Mouse (Mus musculus): Measurements from ENCODE around the gene Trmt1.

Gene Trmt1

GRCm38 (mm10) chr8:84731371-84732177 is 45.5 kb downstream of the Trmt1 start:
- ATAC-seq (ENCODE audit: low TSS enrichment), result no peak

- peak; percentile 32 for ATAC-seq (ENCODE audit: low TSS enrichment)
Observed at GRCm38 (mm10) chr8:84732545-84732944, 46.4 kb downstream of the Trmt1 start.

GRCm38 (mm10) chr8:84732996-84733395 is 46.9 kb downstream of the Trmt1 start:
- no peak for ATAC-seq (ENCODE audit: low TSS enrichment)

GRCm38 (mm10) chr8:84733959-84734358 is 47.9 kb downstream of the Trmt1 start:
- no peak for ATAC-seq (ENCODE audit: low TSS enrichment)

- ATAC-seq (ENCODE audit: low TSS enrichment), result no peak
Observed at GRCm38 (mm10) chr8:84734680-84735079, 48.6 kb downstream of the Trmt1 start.

GRCm38 (mm10) chr8:84735597-84735996 is 49.5 kb downstream of the Trmt1 start:
- ATAC-seq (ENCODE audit: low TSS enrichment), result no peak

- ATAC-seq (ENCODE audit: low TSS enrichment), result no peak
Observed at GRCm38 (mm10) chr8:84736521-84736920, 50.4 kb downstream of the Trmt1 start.

GRCm38 (mm10) chr8:84737608-84738007 is 51.5 kb downstream of the Trmt1 start:
- peak; percentile 16; the same call in 1 of the 2 replicates for ATAC-seq (ENCODE audit: low TSS enrichment)

GRCm38 (mm10) chr8:84738266-84738665 is 52.2 kb downstream of the Trmt1 start:
- ATAC-seq (ENCODE audit: low TSS enrichment), result no peak

- ATAC-seq (ENCODE audit: low TSS enrichment), result no peak
Observed at GRCm38 (mm10) chr8:84738715-84739400, 52.8 kb downstream of the Trmt1 start.

- no peak for ATAC-seq (ENCODE audit: low TSS enrichment)
Observed at GRCm38 (mm10) chr8:84739401-84739742, 53.3 kb downstream of the Trmt1 start.

- ATAC-seq (ENCODE audit: low TSS enrichment), result no peak
Observed at GRCm38 (mm10) chr8:84740895-84741843, 55.1 kb downstream of the Trmt1 start.

- no peak for ATAC-seq (ENCODE audit: low TSS enrichment)
Observed at GRCm38 (mm10) chr8:84742171-84743053, 56.3 kb downstream of the Trmt1 start.

GRCm38 (mm10) chr8:84743054-84743415 is 56.9 kb downstream of the Trmt1 start:
- no peak for ATAC-seq (ENCODE audit: low TSS enrichment)

- peak; percentile 28; the same call in 1 of the 2 replicates for ATAC-seq (ENCODE audit: low TSS enrichment)
Observed at GRCm38 (mm10) chr8:84743517-84744420, 57.7 kb downstream of the Trmt1 start.

- ATAC-seq (ENCODE audit: low TSS enrichment), result no peak
Observed at GRCm38 (mm10) chr8:84745032-84745925, 59.2 kb downstream of the Trmt1 start.

All from frontal cortex, adult (tissue).